Mouse (Mus musculus): ENCODE data around the gene Zfp354b.

The Zfp354b gene

GRCm38 (mm10) chr11:50931451-50931866, at the start of gene Zfp354b:
Zfp354b (minus strand) TSS chr11:50931633.
- in situ Hi-C loops (cut with MboI, MseI), result no loop called here

GRCm38 (mm10) chr11:50977216-50977615, 45.8 kb upstream of the Zfp354b start:
- in situ Hi-C loops (cut with MboI, MseI), result no loop called here

- in situ Hi-C loops (cut with MboI, MseI), result no loop called here
Measured at GRCm38 (mm10) chr11:50966230-50966629, 34.8 kb upstream of the Zfp354b start, which contains the start of gene Olfr1378. Olfr1378 (plus strand) TSS chr11:50966530.

- in situ Hi-C loops (cut with MboI, MseI), result no loop called here
Measured at GRCm38 (mm10) chr11:50964886-50965285, 33.5 kb upstream of the Zfp354b start.

- in situ Hi-C loops (cut with MboI, MseI), result no loop called here
Measured at GRCm38 (mm10) chr11:50953665-50954064, 22.2 kb upstream of the Zfp354b start, which contains the start of gene Prop1. Prop1 (minus strand) TSS chr11:50953765.

- in situ Hi-C loops (cut with MboI, MseI), result no loop called here
Measured at GRCm38 (mm10) chr11:50952290-50952689, 20.9 kb upstream of the Zfp354b start.

- in situ Hi-C loops (cut with MboI, MseI), result loop anchor here (5.0 to 10.0 kb wide), 2 partner anchors 89 to 669 kb away; no protein-coding TSS in a partner anchor
Measured at GRCm38 (mm10) chr11:50943506-50943905, 12.1 kb upstream of the Zfp354b start, which contains the start of gene 4933414I15Rik. 4933414I15Rik (minus strand) TSS chr11:50943765.

- in situ Hi-C loops (cut with MboI, MseI), result loop anchor here (5.0 to 10.0 kb wide), 2 partner anchors 90 to 668 kb away; no protein-coding TSS in a partner anchor
Measured at GRCm38 (mm10) chr11:50942386-50942785, 11.0 kb upstream of the Zfp354b start.

GRCm38 (mm10) chr11:50939621-50940366, 8.4 kb upstream of the Zfp354b start:
- in situ Hi-C loops (cut with MboI, MseI), result loop anchor here (5.0 to 10.0 kb wide), 2 partner anchors 93 to 665 kb away; no protein-coding TSS in a partner anchor

- in situ Hi-C loops (cut with MboI, MseI), result no loop called here
Measured at GRCm38 (mm10) chr11:50938435-50938834, 7.0 kb upstream of the Zfp354b start.

- in situ Hi-C loops (cut with MboI, MseI), result no loop called here
Measured at GRCm38 (mm10) chr11:50932040-50932439, 607 bp upstream of the Zfp354b start.

- in situ Hi-C loops (cut with MboI, MseI), result no loop called here
Measured at GRCm38 (mm10) chr11:50931021-50931420, 412 bp downstream of the Zfp354b start.

GRCm38 (mm10) chr11:50930469-50931014, 891 bp downstream of the Zfp354b start:
- in situ Hi-C loops (cut with MboI, MseI), result no loop called here

GRCm38 (mm10) chr11:50915671-50916320, 15.6 kb downstream of the Zfp354b start, which contains the start of gene Zfp2:
Zfp2 (minus strand) TSS chr11:50916165.
- in situ Hi-C loops (cut with MboI, MseI), result no loop called here

- in situ Hi-C loops (cut with MboI, MseI), result no loop called here
Measured at GRCm38 (mm10) chr11:50914461-50914860, 17.0 kb downstream of the Zfp354b start.

- in situ Hi-C loops (cut with MboI, MseI), result no loop called here
Measured at GRCm38 (mm10) chr11:50913301-50913700, 18.1 kb downstream of the Zfp354b start.

GRCm38 (mm10) chr11:50908136-50908535, 23.3 kb downstream of the Zfp354b start:
- in situ Hi-C loops (cut with MboI, MseI), result no loop called here

- in situ Hi-C loops (cut with MboI, MseI), result no loop called here
Measured at GRCm38 (mm10) chr11:50897359-50897758, 34.1 kb downstream of the Zfp354b start.

- in situ Hi-C loops (cut with MboI, MseI), result no loop called here
Measured at GRCm38 (mm10) chr11:50892441-50892840, 39.0 kb downstream of the Zfp354b start.

- in situ Hi-C loops (cut with MboI, MseI), result loop anchor here (10.0 kb wide), 1 partner anchor 713 kb away; the partner anchor contains the start of gene Mrnip
Measured at GRCm38 (mm10) chr11:50887390-50888128, 43.9 kb downstream of the Zfp354b start, which contains the start of gene Zfp454. Zfp454 (minus strand) TSS chr11:50887651.

GRCm38 (mm10) chr11:50886933-50887293, 44.5 kb downstream of the Zfp354b start:
- in situ Hi-C loops (cut with MboI, MseI), result loop anchor here (10.0 kb wide), 1 partner anchor 712 kb away; the partner anchor contains the start of gene Mrnip

Data from T-helper 1 cell (primary cell).